Mouse (Mus musculus) CH12.LX (cell line): ENCODE results near the gene Dglucy. TPM values are rescaled to one million over a fixed set of nuclear protein-coding genes. Genes with fewer than 3 reads are reported as not detected.

Source experiments
- DNase-seq: peaks from one replicate; pipeline ENCODE4 v3.0.0-alpha.2; 2013; ENCODE audit errors: extremely low read depth
- H3K27ac ChIP-seq: 2 replicates; pipeline ENCODE4 v1.5.1; 2012; ENCODE audit warnings: low read depth, mild to moderate bottlenecking, control low read depth, moderate library complexity; ENCODE audit not compliant: insufficient read depth
- H3K27me3 ChIP-seq: replicated peaks from 2 replicates; pipeline ENCODE3; 2012; ENCODE audit warnings: inconsistent platforms
- H3K36me3 ChIP-seq, 2 experiments: replicated peaks in 1 of 2; 2 replicates each; pipeline versions ENCODE3 to v1.6.1; 2012; ENCODE audit warnings: inconsistent platforms in 1 of 2, low read length in 1 of 2, mild to moderate bottlenecking in 1 of 2, mixed read lengths in 1 of 2, moderate library complexity in 1 of 2; ENCODE audit not compliant: control insufficient read depth in 1 of 2, insufficient read depth in 1 of 2
- H3K4me1 ChIP-seq, 2 experiments: 2 replicates each; pipeline ENCODE4 v1.6.1; 2012; ENCODE audit warnings: inconsistent platforms in 1 of 2, moderate library complexity in 1 of 2; ENCODE audit not compliant: insufficient read depth in 2 of 2, control insufficient read depth in 1 of 2
- H3K4me2 ChIP-seq: 2 replicates; pipeline ENCODE4 v1.6.1; 2012; ENCODE audit warnings: low read depth, mild to moderate bottlenecking, control low read depth; ENCODE audit not compliant: poor library complexity, insufficient read depth, severe bottlenecking
- H3K4me3 ChIP-seq, 3 experiments: fragments of 150-350 bp in 1 of 3; sonication (generic) in 1 of 3; replicated peaks in 1 of 3; 2 replicates each; pipeline versions ENCODE3 to v1.5.1; 2011 to 2012; ENCODE audit warnings: low read depth in 2 of 3, low read length in 2 of 3, mild to moderate bottlenecking in 2 of 3, moderate library complexity in 2 of 3, control low read depth in 1 of 3, improper control_type of control experiment in 1 of 3, inconsistent platforms in 1 of 3, mixed read lengths in 1 of 3; ENCODE audit not compliant: poor library complexity in 1 of 3
- H3K79me2 ChIP-seq: replicated peaks from 2 replicates; pipeline ENCODE4 v1.6.1; 2012; ENCODE audit warnings: mild to moderate bottlenecking, moderate library complexity; ENCODE audit not compliant: control insufficient read depth, poor library complexity, insufficient read depth, severe bottlenecking; ENCODE audit errors: extremely low read depth
- H3K9ac ChIP-seq: 2 replicates; pipeline ENCODE4 v1.6.1; 2012; ENCODE audit warnings: low read depth, mild to moderate bottlenecking, control low read depth, moderate library complexity; ENCODE audit not compliant: insufficient read depth
- H3K9me3 ChIP-seq: replicated peaks from 2 replicates; pipeline ENCODE3; 2012; ENCODE audit warnings: low read length, inconsistent platforms, mixed read lengths
- CTCF ChIP-seq, 2 experiments: IDR thresholded peaks in 1 of 2; conservative IDR thresholded peaks in 1 of 2; 2 replicates each; pipeline ENCODE4 v1.5.1; 2011 to 2012; ENCODE audit warnings: low read depth in 2 of 2, low read length in 2 of 2, improper control_type of control experiment in 1 of 2, inconsistent platforms in 1 of 2, mild to moderate bottlenecking in 1 of 2, moderate library complexity in 1 of 2
- E2F4 ChIP-seq: IDR thresholded peaks from 2 replicates; pipeline ENCODE4 v1.6.1; 2011; ENCODE audit warnings: low read depth, low read length, improper control_type of control experiment; ENCODE audit not compliant: insufficient replicate concordance
- ELF1 ChIP-seq: IDR thresholded peaks from 2 replicates; pipeline ENCODE4 v1.6.1; 2014; ENCODE audit warnings: low read depth, mild to moderate bottlenecking, inconsistent platforms, low read length, improper control_type of control experiment
- EP300 ChIP-seq: IDR thresholded peaks from 2 replicates; pipeline ENCODE4 v1.6.1; 2011; ENCODE audit warnings: low read length, improper control_type of control experiment
- ETS1 ChIP-seq: conservative IDR thresholded peaks from 2 replicates; pipeline ENCODE4 v1.6.1; 2012; ENCODE audit warnings: low read depth, mild to moderate bottlenecking, inconsistent platforms, low read length, improper control_type of control experiment, moderate library complexity
- HCFC1 ChIP-seq: IDR thresholded peaks from 2 replicates; pipeline ENCODE4 v1.6.1; 2012; ENCODE audit warnings: low read depth, mild to moderate bottlenecking, inconsistent platforms, low read length, improper control_type of control experiment
- IRF4 ChIP-seq: IDR thresholded peaks from 2 replicates; pipeline ENCODE4 v1.6.1; 2014; ENCODE audit warnings: low read depth, mild to moderate bottlenecking, inconsistent platforms, low read length, improper control_type of control experiment
- JUN ChIP-seq: IDR thresholded peaks from 2 replicates; pipeline ENCODE4 v1.6.1; 2011; ENCODE audit warnings: low read depth, mild to moderate bottlenecking, low read length, improper control_type of control experiment, moderate library complexity; ENCODE audit not compliant: insufficient read depth
- JUND ChIP-seq: conservative IDR thresholded peaks from 2 replicates; pipeline ENCODE4 v1.6.1; 2011; ENCODE audit warnings: low read depth, low read length, improper control_type of control experiment
- KAT2A ChIP-seq: IDR thresholded peaks from 2 replicates; pipeline ENCODE4 v1.6.1; 2012; ENCODE audit warnings: low read length, improper control_type of control experiment, inconsistent platforms; ENCODE audit not compliant: insufficient replicate concordance
- MAZ ChIP-seq: IDR thresholded peaks from 2 replicates; pipeline ENCODE4 v1.6.1; 2012; ENCODE audit warnings: low read depth, mild to moderate bottlenecking, inconsistent platforms, low read length, improper control_type of control experiment, moderate library complexity
- MEF2A ChIP-seq: IDR thresholded peaks from 2 replicates; pipeline ENCODE4 v1.6.1; 2014; ENCODE audit warnings: low read depth, mild to moderate bottlenecking, inconsistent platforms, low read length, improper control_type of control experiment, borderline replicate concordance
- MXI1 ChIP-seq: IDR thresholded peaks from 2 replicates; pipeline ENCODE4 v1.6.1; 2011; ENCODE audit warnings: mild to moderate bottlenecking, low read depth, low read length, improper control_type of control experiment
- NELFE ChIP-seq: IDR thresholded peaks from 2 replicates; pipeline ENCODE4 v1.6.1; 2011; ENCODE audit warnings: low read depth, low read length, improper control_type of control experiment
- NRF1 ChIP-seq: IDR thresholded peaks from 2 replicates; pipeline ENCODE4 v1.6.1; 2014; ENCODE audit warnings: low read depth, mild to moderate bottlenecking, inconsistent platforms, low read length, improper control_type of control experiment, moderate library complexity
- PAX5 ChIP-seq: IDR thresholded peaks from 2 replicates; pipeline ENCODE4 v1.6.1; 2012; ENCODE audit warnings: low read length, inconsistent platforms, mixed read lengths
- TBP ChIP-seq: conservative IDR thresholded peaks from 2 replicates; pipeline ENCODE4 v1.6.1; 2011; ENCODE audit warnings: low read depth, low read length, improper control_type of control experiment
- TCF12 ChIP-seq: IDR thresholded peaks from 2 replicates; pipeline ENCODE4 v1.6.1; 2014; ENCODE audit warnings: low read depth, mild to moderate bottlenecking, inconsistent platforms, low read length, improper control_type of control experiment
- USF1 ChIP-seq: IDR thresholded peaks from 2 replicates; pipeline ENCODE4 v1.6.1; 2014; ENCODE audit warnings: low read depth, mild to moderate bottlenecking, inconsistent platforms, low read length, improper control_type of control experiment
- USF2 ChIP-seq: conservative IDR thresholded peaks from 2 replicates; pipeline ENCODE4 v1.6.1; 2011; ENCODE audit warnings: low read depth, low read length, improper control_type of control experiment
- ZC3H11A ChIP-seq: IDR thresholded peaks from 2 replicates; pipeline ENCODE4 v1.6.1; 2012; ENCODE audit warnings: low read depth, mild to moderate bottlenecking, inconsistent platforms, low read length, improper control_type of control experiment
- ZKSCAN1 ChIP-seq: IDR thresholded peaks from 2 replicates; pipeline ENCODE4 v1.6.1; 2012; ENCODE audit warnings: low read depth, inconsistent platforms, low read length, improper control_type of control experiment, borderline replicate concordance
- dilution Hi-C: fragments of 300-500 bp; cut with MboI; formaldehyde crosslinking; loops from 2 replicates; pipeline ENCODE4 v1.14.3; 2020; ENCODE audit warnings: low sequenced_read_pairs; ENCODE audit not compliant: extremely low pct_unique_long_range_greater_than_20kb, extremely low pct_ligation_motif_present
- in situ Hi-C: fragments of 300-500 bp; cut with MboI; formaldehyde crosslinking; loops from 3 replicates; pipeline ENCODE4 v1.14.3; 2019; ENCODE audit warnings: low sequenced_read_pairs, low pct_ligation_motif_present, low pct_unique_long_range_greater_than_20kb, mixed read lengths
- polyA plus RNA-seq: library from polyadenylated mRNA; unstranded; fragments of >175 nt; gene quantifications from 2 replicates; pipeline ENCODE4 v1.2.1, GENCODE M21; 2012; ENCODE audit warnings: low read depth; ENCODE audit not compliant: insufficient read length
- total RNA-seq, 2 experiments: library from RNA; depleted of rRNA; stranded (reverse); fragments of 300-350 nt in 1 of 2; fragments of >200 nt in 1 of 2; gene quantifications; 2 replicates each; pipeline ENCODE4 v1.2.3; 2012 to 2014

Dglucy gene
- total and polyA plus RNA-seq, 3 experiments: 5.5 to 20.6 (median 10.1) TPM

- no peak overlapping the region for H3K9ac ChIP-seq
- no peak overlapping the region for H3K27ac ChIP-seq
- peaks cover 8% of the 10 kb centered on the region for H3K9me3 ChIP-seq
- H3K36me3 ChIP-seq: peaks cover 0 to 48% of the 10 kb centered on the region in 2 experiments
- H3K4me3 ChIP-seq: no peak overlapping the region
- H3K79me2 ChIP-seq: no peaks in the 10 kb centered on the region
- in situ Hi-C loops: loop anchor here (5.0 to 10.0 kb wide), 2 partner anchors 44 to 167 kb away; no protein-coding TSS in a partner anchor
- TF ChIP-seq TCF12 (no peak), ETS1 (no peak), NELFE (no peak), MEF2A (no peak), IRF4 (no peak), MAZ (no peak), EP300 (no peak), USF2 (no peak), E2F4 (no peak), TBP (no peak), HCFC1 (no peak), USF1 (no peak), ELF1 (no peak), ZC3H11A (no peak), JUND (no peak), NRF1 (no peak), ZKSCAN1 (no peak)
- TF ChIP-seq, all 38 proteins: peak for 0
- Histone ChIP-seq H3K4me1 (peaks cover 2 to 31% of the 10 kb centered on the region in 2 experiments; a peak in 3 of 4 replicates), H3K4me2 (no peak overlapping the region), H3K27me3 (no peaks in the 10 kb centered on the region)
- no peak for DNase-seq
- dilution Hi-C loops: no loop called here
These were observed 89.3 kb downstream of the Dglucy start for GRCm38 (mm10) chr12:100868049-100868622.

DNA sequence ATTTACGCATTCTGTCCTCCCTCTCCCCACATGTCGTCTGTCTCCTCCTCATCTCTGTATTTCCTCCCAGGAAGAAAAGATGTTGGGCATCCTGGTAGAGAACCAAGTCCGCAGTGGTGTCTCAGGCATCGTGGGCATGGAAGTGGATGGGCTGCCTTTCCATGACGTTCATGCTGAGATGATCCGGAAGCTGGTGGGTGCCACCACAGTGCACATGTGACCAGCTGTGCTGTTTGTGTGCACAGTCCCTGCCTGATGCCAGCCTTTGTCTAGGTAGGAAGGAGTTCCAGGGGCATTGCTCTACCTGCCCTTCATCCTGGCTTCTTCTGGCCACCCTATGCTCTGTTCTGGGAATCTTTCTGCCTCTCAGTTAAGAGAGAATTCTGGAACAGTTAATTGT lies 92.4 kb downstream of the Dglucy start:
- no peaks in the 10 kb centered on the region for H3K79me2 ChIP-seq
- DNase-seq: no peak
- H3K27me3 ChIP-seq: no peaks in the 10 kb centered on the region
- H3K4me2 ChIP-seq: no peak overlapping the region
- dilution Hi-C loops (no loop called here), in situ Hi-C loops (no loop called here)
- H3K27ac ChIP-seq: no peak overlapping the region
- peaks cover 2 to 21% of the 10 kb centered on the region in 2 experiments; a peak in 3 of 4 replicates for H3K4me1 ChIP-seq
- H3K36me3 ChIP-seq: peaks cover 0 to 55% of the 10 kb centered on the region in 2 experiments
- no peak overlapping the region for H3K4me3 ChIP-seq
- TF ChIP-seq KAT2A (no peak), USF1 (no peak), CTCF (conservative IDR thresholded peaks at IDR 0.05 in 1 of 2, IDR thresholded peaks at IDR 0.05 in 1 of 2; ENCODE audit: low read depth in 2 of 2, low read length in 2 of 2) (no peak), PAX5 (no peak), JUN (no peak), ELF1 (no peak), MXI1 (no peak)
- H3K9ac ChIP-seq: no peak overlapping the region
- peaks cover 8% of the 10 kb centered on the region for H3K9me3 ChIP-seq
